Mouse (Mus musculus) adrenal gland, adult 8-10 months (tissue): ENCODE measurements around the gene Taar6. TPM values are rescaled to one million over a fixed set of nuclear protein-coding genes. Genes with fewer than 3 reads are reported as not detected.

Source experiments
- DNase-seq: peaks from one replicate; pipeline ENCODE4 v3.0.0; 2022
- total RNA-seq, 4 experiments: library from RNA; stranded (reverse); gene quantifications; 2 replicates each; pipeline ENCODE4 v1.2.4; 2022

The Taar6 gene
- not detected for total RNA-seq

DNA sequence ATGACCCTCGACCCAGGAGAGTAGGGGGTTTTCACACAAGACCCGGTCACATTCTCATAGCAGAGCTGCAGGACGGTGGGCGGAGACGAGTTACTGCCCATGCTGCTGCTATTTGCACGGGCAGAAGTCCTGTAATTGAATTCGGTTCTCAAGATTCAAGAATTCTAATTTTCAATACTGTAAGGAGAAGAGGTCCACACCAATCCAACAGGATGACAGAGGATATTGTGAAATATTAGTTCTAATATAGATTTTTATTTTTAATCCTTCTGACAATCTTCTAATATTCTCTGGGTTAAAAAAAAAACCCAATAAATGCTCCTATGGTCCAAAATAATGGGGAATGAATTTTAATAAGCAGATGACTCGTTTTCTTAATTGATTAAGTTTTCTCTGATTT is at the start of gene Taar6:
Gene Taar6, minus strand, starts transcription at position 101 of the 400 bp plus-strand sequence.
- DNase-seq: no peak

DNA sequence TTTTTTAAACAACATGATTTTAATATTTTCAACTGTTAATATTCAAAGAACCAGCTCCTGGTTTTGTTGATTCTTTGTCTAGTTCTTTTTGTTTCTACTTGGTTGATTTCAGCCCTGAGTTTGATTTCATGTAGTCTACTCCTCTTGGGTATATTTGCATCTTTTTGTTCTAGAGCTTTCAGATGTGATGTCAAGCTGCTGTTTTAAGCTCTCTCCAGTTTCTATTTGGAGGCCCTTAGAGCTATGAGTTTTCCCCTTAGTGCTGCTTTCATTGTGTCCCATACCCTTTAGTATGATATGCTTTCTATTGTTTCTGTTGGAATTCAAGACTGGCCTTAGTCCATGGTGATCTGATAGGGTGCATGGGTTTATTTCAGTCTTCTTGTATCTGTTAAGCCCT is 45.9 kb upstream of the Taar6 start:
- DNase-seq: no peak

DNA sequence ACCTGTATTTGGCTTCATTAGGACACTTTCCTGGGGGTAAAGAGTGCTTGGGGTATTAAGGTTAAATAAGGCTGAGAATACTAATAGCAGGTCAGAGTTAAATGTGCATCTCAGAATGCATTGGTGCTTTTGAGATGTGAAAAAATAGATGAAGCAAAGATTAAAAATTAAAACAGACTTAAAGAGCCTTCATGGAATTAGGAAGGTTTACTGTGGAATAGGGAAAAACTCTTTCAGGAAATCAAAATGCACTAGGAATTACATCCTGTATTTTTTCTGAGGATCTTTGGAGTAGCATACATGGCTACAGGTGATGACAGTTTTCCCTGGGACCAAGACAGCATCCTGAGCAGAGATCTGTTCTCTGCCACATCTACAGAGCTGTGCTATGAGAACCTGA is 41.5 kb upstream of the Taar6 start, which contains the start of gene Taar7d:
Gene Taar7d, plus strand, starts transcription at position 301 of the 400 bp plus-strand sequence.
- DNase-seq: no peak

DNA sequence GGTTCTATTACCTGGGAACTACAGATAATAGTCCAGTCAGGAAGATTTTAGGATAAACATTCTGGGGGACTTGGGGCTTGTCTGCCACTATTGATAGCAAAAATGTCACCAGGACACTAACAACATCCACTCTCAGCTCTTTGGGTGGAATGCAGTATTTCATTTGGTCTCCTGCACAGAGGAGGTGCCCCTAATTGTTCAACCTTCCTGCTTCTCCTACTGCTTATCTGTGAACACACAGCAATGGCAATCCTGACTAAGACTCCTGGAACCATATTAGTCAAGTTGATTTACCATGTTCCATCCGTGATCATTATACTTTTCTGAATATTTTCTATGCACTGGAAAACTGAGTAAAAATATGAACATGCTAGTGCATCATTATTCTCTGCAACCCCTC is 22.7 kb upstream of the Taar6 start:
- DNase-seq: no peak

DNA sequence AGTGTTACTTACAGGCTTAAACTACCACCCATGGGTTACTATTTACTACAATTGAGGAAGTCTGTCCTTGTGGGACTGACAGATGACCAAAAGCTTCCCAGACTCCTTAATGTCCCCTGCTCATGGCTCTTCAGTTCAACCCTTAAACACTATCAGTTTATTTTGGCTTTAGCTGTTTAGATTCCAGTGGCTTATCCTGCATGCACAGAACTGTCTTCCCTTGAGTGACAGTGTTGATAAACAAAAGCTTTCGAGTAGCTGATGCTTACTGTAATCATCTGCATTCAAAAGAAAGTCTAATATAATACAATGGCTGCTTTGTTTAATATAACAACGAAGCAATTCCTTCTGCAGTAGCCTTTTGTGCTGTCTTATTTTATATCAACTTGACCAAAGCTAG is 21.6 kb upstream of the Taar6 start:
- DNase-seq: no peak

DNA sequence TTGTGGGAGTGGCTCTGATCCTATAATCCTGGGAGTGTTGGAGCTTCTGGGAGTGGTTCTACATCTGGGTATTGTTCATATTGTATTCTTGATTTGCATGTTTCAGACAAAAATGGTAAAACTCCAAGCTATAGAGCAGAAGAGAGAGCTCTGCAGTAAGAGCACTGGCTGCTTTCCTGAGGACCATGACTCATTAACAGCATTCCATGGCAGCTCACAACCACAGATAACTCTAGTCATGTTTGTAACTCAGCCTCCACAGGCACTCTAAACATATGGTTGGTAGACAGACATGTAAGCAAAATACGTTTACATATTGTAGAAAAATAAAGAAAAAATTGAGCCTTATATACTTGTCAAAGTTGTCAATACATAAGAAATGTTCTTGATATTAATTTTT is 21.0 kb upstream of the Taar6 start:
- DNase-seq: no peak

DNA sequence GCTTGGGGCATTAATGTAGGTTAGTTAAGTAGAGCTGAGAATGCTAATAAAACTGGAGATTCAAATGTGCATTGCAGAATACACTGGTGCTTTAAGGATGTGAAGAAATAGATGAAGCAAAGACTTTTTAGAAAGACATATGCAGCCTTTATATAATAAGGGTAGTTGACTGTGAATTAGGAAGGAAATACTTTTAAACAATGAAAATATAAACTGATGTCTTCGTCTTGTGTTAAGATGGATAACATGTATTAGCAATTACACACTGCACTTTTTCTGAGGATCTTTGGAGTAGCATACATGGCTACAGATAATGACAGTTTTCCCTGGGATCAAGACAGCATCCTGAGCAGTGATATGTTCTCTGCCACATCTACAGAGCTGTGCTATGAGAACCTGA is 14.2 kb upstream of the Taar6 start, which contains the start of gene Taar7b:
Gene Taar7b, plus strand, starts transcription at position 301 of the 400 bp plus-strand sequence.
- no peak for DNase-seq

DNA sequence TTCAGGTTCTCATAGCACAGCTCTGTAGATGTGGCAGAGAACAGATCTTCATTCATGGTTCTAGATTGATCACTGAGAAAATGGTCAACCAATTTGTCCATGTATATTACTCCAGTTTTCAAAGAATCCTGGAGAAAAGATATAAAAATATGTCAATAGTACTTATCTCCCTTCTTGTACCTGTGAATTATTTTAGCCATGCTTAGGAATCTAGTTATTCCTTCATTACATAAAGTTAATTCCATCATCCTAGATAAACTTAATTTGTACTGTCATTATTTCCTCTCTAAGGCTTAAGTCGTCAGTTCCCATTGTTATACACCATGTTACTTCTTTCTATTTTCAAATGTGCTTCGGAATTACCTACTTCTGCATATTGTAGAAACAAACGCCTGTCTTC is 7.9 kb upstream of the Taar6 start, which contains the start of gene Taar7a:
Gene Taar7a, minus strand, starts transcription at position 101 of the 400 bp plus-strand sequence.
- DNase-seq: no peak

DNA sequence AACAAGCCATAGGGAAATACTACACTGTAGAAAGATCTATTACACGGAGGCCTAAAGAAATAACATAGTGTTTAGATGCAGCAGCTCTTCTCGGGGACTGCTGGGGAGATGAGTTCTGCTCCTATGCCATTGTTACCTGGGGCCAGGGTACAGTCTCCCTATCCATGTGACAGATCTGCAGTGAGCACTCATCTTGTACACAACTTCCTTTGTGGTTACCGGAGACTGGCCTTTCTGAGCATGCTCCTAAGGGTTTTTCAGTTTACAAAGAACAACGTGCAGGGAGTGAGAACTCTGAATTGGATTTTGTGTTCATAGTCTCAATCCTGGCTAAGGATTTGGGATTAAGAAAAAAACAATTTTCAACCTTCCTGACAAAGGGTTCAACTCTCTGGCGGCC is 973 bp upstream of the Taar6 start:
- no peak for DNase-seq

DNA sequence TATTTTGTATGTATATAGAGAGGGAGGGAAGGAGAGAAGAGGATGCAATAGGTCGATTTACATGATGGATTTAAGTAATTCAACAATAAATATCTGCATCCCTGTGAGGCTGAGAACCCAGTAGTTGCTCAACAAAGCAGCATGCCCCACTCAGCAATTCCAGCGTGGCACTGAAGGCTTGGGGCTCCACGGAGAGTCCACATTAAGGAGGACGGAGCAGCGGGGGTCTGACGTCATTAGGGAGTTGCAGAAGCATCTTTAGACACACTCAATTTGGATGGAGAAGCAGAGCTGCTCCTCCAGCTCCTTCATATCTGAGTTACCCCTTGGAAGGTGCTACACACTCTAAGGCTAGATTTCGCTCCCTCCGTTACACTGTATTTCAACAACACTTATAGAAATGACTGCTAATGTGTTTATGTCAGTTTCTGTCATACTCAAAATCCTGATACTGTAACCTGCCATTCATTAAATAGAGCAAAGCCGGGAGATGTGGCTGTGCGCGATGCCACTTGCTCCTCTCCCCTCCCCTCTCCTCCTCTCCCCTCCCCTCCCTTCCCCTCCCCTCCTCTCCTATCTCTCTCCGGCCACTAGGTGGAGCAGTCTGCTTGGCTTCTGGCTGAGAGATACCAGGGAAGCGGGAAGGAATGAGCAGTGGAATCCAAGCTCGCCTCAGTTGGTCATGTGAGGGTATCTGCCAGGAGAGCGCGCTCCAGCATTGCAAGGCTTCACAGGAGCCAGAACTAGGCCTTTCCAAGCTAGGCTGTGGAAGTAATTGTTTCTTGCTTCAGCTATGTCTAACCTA is 6.3 kb downstream of the Taar6 start:
- peak; percentile 69 for DNase-seq

DNA sequence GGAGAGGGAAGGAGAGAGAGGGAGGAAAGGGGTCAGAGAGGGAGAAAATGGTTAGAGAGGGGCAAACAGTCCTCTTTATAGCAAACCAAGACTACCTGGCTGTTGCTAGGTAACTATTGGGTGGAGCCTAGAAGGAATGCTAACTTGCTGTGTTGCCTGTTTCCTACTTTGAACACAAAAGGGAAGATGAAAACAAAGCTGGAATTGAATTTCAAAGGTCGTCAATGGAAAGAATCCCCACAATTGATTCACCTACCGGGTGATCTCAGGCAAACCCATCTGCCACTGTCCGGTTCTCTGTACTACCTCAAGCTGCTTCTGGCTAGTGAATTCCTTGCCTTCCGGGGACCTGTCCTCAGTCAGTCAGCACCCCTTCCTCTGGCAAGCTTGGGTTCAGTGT is 7.5 kb downstream of the Taar6 start:
- DNase-seq: no peak

DNA sequence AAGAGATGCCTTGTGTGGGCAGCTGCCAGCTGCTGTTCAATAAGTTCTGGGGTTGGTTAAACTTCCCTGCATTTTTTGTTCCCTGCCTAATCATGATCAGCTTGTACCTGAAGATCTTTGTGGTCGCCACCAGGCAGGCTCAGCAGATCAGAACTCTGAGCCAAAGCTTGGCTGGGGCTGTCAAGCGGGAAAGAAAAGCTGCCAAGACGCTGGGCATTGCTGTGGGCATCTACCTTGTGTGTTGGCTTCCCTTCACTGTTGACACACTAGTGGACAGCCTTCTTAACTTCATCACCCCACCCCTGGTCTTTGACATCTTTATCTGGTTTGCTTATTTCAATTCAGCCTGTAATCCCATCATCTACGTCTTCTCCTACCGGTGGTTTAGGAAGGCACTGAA is 14.2 kb downstream of the Taar6 start:
- no peak for DNase-seq

DNA sequence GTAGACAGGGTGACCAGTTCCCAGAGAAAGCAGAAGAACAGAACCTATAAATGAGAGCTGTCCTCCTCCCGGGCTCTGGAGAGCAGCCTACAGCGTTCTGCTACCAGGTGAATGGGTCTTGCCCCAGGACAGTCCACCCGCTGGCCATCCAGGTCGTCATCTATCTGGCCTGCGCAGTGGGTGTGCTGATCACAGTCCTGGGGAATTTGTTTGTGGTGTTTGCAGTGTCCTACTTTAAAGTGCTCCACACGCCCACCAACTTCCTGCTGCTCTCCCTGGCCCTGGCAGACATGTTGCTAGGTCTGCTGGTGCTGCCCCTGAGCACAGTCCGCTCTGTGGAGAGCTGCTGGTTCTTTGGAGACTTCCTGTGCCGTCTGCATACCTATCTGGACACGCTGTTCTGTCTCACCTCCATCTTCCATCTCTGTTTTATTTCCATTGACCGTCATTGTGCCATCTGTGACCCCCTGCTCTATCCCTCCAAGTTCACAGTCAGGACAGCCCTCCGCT is 14.7 kb downstream of the Taar6 start, which contains the start of gene Taar5:
Gene Taar5, plus strand, starts transcription at position 51 of the 510 bp plus-strand sequence.
- DNase-seq: no peak

DNA sequence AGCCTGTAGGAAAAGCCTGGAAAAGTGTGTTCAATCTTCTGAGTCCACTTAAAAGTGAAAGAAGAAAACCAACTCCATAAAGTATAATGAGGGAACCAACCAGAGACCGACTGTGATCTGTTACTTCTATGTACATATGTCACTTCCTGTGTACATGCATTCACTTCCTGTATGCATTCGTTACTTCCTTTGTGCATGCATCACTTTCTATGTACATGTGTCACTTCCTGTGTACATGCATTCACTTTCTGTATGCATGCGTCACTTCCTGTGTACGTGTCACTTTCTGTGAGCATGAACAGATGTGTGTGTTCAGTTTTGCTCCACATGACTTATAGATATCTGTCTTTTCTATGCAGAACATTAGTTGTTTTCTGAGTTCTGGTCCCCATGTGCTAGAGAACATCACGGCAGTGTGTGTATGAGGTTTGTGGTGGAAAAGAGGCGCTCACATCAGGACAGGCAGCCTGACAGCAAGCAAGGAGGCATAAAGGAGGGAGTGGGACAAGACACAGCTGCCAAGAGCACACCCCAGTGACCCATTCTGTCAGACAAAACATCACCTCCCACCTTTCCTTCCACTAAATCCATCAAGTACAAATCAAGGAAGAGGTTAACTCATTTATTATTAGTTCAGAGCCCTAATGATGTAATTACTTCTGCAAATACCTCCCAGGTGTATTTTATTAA is 20.4 kb downstream of the Taar6 start:
- DNase-seq: no peak

DNA sequence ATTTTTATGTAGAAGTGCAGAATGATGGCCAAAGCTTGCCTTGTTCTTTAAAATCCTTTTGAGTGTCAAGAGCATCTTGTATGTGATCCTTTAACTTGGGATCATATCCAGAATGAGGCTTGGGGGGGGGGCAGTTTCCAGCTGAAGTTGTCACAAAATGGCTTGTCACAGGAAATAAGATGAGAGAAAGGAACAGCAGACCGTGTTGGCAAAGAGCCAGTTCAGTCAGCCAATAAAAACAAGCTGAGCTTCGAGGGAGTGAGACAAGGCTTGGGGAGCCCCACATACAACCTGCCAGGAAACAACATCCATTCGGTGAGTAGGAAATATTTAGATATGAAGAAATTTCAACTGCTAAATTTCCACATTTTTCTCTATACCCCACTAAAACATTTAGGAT is 22.0 kb downstream of the Taar6 start:
- DNase-seq: no peak

DNA sequence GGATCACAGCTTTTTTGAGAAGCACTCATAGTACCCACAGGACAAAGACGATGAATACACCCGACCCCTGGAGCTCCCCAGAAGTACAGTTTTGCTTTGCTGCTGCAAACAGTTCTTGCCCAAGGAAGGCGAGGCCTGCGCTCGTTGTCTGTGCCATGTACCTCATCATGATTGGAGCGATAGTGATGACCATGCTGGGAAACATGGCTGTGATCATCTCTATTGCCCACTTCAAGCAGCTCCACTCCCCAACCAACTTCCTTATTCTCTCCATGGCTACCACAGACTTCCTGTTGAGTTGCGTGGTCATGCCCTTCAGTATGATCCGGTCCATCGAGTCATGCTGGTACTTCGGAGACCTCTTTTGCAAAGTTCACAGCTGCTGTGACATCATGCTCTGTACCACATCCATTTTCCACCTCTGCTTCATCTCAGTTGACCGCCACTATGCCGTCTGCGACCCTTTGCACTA is 25.0 kb downstream of the Taar6 start, which contains the start of gene Taar4:
Gene Taar4, plus strand, starts transcription at position 51 of the 472 bp plus-strand sequence.
- DNase-seq: no peak

DNA sequence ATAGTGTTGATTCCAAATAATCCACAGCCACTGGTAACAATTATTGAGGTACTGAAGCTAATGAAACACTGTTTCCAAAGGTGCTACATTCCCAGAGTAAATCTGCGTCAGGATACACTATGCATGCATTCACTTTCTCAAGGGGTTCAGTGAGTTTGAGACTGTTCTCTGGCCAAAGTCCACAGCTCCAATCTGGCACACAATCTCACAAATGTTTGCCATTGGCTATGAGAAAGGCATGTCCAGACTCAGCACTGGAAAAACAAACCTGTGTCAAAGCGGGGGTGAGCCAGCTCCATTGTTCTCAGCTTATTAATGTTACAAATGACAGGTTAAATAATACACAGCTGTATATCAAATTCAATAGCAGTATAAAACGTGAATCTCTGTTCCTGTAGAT is 26.4 kb downstream of the Taar6 start:
- no peak for DNase-seq

DNA sequence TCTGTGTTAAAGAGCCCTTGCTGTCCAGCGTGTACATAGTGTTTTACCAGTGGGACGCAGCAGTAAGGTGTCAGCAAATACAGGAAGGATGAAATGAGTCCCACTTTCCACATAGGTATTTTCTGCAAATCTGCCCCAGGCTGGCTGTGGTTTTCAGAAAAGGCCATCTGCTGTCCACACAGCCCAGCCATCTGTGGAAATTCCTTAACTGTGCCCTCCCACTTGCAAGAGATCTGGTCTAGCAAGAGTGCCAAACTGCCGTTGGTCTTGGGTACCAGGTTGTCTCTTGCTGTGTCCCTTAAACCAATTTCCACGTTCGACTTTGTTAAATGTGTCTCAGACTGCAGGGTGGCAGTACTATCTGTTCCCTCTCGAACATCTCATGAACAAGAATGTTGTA is 33.7 kb downstream of the Taar6 start:
- DNase-seq: no peak

DNA sequence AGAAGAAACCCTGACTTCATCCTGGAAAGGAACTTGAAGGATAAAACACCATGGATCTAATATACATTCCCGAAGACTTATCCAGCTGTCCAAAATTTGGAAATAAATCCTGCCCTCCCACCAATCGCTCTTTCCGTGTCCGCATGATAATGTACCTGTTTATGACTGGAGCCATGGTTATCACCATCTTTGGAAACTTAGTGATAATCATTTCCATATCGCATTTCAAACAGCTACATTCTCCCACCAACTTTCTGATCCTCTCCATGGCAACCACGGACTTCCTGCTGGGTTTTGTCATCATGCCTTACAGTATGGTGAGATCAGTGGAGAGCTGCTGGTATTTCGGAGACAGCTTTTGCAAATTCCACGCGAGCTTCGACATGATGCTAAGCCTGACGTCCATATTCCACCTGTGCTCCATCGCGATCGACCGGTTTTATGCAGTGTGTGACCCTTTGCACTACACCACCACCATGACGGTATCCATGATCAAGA is 35.9 kb downstream of the Taar6 start, which contains the start of gene Taar3:
Gene Taar3, plus strand, starts transcription at position 51 of the 498 bp plus-strand sequence.
- DNase-seq: no peak

DNA sequence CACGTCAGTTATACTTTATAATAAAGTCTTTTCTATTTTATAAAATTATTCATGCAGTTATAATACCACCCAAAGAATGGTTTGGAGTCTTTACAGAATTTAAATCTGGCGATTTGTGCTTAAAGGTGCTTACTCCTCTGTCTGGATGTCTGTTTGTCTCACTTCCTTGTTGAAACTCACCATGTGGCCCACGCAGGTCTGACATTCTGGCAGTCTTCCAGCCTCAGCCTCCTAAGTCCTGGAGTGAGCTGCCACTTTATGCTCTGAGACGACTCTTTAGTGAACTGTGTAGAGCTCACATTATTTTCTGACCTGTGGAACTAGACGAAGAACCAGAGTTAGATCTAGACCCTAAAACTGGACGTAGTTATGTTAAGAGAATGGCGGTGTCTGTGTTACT is 37.4 kb downstream of the Taar6 start:
- no peak for DNase-seq

DNA sequence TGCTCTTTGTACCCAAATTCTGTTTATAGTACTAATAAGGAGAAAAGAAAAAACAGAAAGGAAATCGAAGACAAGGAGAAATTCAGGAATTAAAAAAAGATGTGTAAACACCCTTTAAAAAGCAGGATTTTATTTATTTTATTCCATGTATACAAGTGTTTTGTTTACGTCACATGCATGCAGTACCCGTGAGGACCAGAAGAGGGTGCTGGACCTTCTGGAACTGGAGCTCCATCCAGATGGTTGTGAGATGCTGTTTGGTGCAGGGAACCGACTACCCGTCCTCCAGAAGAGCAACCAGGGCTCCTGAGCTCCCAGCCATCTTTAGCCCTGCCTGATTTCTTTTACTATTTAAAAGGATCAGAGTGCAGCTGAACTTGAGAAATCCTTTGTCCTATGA is 43.0 kb downstream of the Taar6 start:
- DNase-seq: no peak

DNA sequence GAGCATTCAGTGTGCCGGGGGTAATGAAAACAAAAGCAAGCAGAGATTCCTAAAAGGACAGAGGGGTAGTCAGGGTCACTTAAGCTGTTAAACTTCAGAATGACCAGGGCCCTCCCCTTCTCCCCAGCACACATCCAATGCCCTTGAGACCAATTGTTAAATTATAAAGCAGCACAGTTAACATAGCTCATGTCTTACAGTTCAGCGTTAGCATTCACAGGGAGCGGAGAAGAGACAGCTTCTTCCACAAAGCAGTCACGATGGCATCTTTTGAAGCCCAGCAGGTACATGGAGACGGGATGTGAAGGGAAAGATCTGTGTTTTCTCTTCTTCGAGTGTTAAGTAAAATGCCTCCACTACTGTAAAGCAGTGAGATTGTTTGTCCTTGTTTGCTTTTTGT is 47.1 kb downstream of the Taar6 start, which contains the start of gene Taar2:
Gene Taar2, plus strand, starts transcription at position 261 of the 400 bp plus-strand sequence.
- DNase-seq: no peak

DNA sequence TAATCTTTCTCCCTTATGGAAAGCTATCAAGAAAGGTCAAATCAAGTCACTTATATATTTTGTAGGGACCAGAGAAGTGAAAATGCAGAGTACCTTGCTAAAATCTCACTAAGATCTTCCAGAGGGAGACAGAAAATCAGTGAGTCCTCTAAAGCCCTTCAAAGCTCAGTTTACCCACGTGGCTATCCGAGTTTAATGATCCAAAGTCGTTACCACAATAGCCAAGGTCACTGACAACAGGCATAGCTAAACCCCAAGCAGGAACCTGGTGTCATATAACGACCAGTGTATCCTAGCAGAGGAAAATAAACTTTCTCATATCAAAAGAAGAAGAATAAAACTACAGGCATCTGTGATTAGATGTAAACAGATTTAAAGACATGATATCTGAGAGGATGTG is 47.8 kb downstream of the Taar6 start:
- no peak for DNase-seq
